Mouse (Mus musculus) thymus, adult 2 months (tissue): Measurements from ENCODE around the gene Rpusd1. TPM values are rescaled to one million over a fixed set of nuclear protein-coding genes. Genes with fewer than 3 reads are reported as not detected.

Source experiments
- DNase-seq: peaks from one replicate; pipeline ENCODE4 v3.0.0; 2021
- H3K27ac ChIP-seq: fragments of 200-500 bp; 2 replicates; pipeline ENCODE4 v1.5.1; 2012; ENCODE audit warnings: low read length, control low read depth; ENCODE audit not compliant: control insufficient read depth, insufficient read depth
- H3K27me3 ChIP-seq: fragments of 200-500 bp; 2 replicates; pipeline ENCODE4 v1.6.1; 2012; ENCODE audit warnings: mild to moderate bottlenecking, low read length, moderate library complexity, mixed read lengths; ENCODE audit not compliant: control insufficient read depth, insufficient read depth
- H3K36me3 ChIP-seq: fragments of 200-500 bp; 2 replicates; pipeline ENCODE4 v1.6.1; 2012; ENCODE audit warnings: mild to moderate bottlenecking, low read length, moderate library complexity; ENCODE audit not compliant: control insufficient read depth, insufficient read depth
- H3K4me1 ChIP-seq: fragments of 200-500 bp; replicated peaks from 2 replicates; pipeline ENCODE4 v1.6.1; 2012; ENCODE audit warnings: low read length; ENCODE audit not compliant: control insufficient read depth, insufficient read depth
- H3K4me3 ChIP-seq: fragments of 200-500 bp; 2 replicates; pipeline ENCODE4 v1.5.1; 2012; ENCODE audit warnings: mild to moderate bottlenecking, low read length, control low read depth, moderate library complexity; ENCODE audit not compliant: control insufficient read depth, insufficient read depth
- CTCF ChIP-seq: fragments of 200-500 bp; IDR thresholded peaks from 2 replicates; pipeline ENCODE4 v1.5.1; 2012; ENCODE audit warnings: mild to moderate bottlenecking, control low read depth, low read length, moderate library complexity, borderline replicate concordance; ENCODE audit not compliant: control insufficient read depth, poor library complexity, insufficient read depth; ENCODE audit errors: extremely low read depth
- POLR2A ChIP-seq: fragments of 200-500 bp; IDR thresholded peaks from 2 replicates; pipeline ENCODE4 v1.6.1; 2012; ENCODE audit warnings: mild to moderate bottlenecking, low read length, control low read depth, moderate library complexity; ENCODE audit not compliant: control insufficient read depth, poor library complexity, insufficient read depth; ENCODE audit errors: extremely low read depth
- WGBS: fragments of 180-500 bp; shearing (Covaris S2); methylation state at CpG from one replicate; pipeline ENCODE4 v1.1.7; 2018; 5-methylcytosine and 5-hydroxymethylcytosine counted together
- polyA plus RNA-seq: library from polyadenylated mRNA; depleted of rRNA; stranded (reverse); fragments of >200 nt; gene quantifications from 2 replicates; pipeline ENCODE4 v1.2.3, GENCODE M21; 2012; rRNA removed

The Rpusd1 gene
- 68.6 and 69.2 TPM in 2 replicates for polyA plus RNA-seq

- WGBS: 2% methylated on average over 37 of the region's 37 CpGs
- H3K27ac ChIP-seq: no peak within 1 kb of the TSS
- H3K4me1 ChIP-seq: peaks cover 16% of the 10 kb centered on the region
- peak; percentile 98 for DNase-seq
- H3K36me3 ChIP-seq: no peaks in the 10 kb centered on the region
- TF ChIP-seq POLR2A (no peak), CTCF (0 out of 2 replicates have a peak, but pooled peaks have one; percentile 50)
- peak within 1 kb of the TSS; percentile 67 for H3K4me3 ChIP-seq
- H3K27me3 ChIP-seq: no peaks in the 10 kb centered on the region
Observed at GRCm38 (mm10) chr17:25727265-25728008, at the start of gene Rpusd1, which contains the start of gene Chtf18. TSS of gene Rpusd1 (plus strand) at chr17:25727670. TSS of gene Chtf18 (minus strand) at chr17:25727419.

GRCm38 (mm10) chr17:25677969-25678368, 49.5 kb upstream of the Rpusd1 start:
- WGBS: 16% methylated on average over 6 of the region's 6 CpGs
- TF ChIP-seq POLR2A (no peak), CTCF (no peak)
- H3K36me3 ChIP-seq: no peaks in the 10 kb centered on the region
- DNase-seq: no peak
- no peaks in the 10 kb centered on the region for H3K27me3 ChIP-seq
- H3K27ac ChIP-seq: no peak overlapping the region
- no peaks in the 10 kb centered on the region for H3K4me1 ChIP-seq
- H3K4me3 ChIP-seq: no peak overlapping the region

- H3K27ac ChIP-seq: no peak overlapping the region
- 16% methylated on average over 5 of the region's 5 CpGs for WGBS
- H3K4me1 ChIP-seq: no peaks in the 10 kb centered on the region
- H3K27me3 ChIP-seq: no peaks in the 10 kb centered on the region
- no peak for TF ChIP-seq POLR2A
- TF ChIP-seq CTCF: no peak
- H3K4me3 ChIP-seq: no peak overlapping the region
- DNase-seq: no peak
- no peaks in the 10 kb centered on the region for H3K36me3 ChIP-seq
Observed at GRCm38 (mm10) chr17:25679818-25680217, 47.7 kb upstream of the Rpusd1 start.

GRCm38 (mm10) chr17:25681636-25682035, 45.8 kb upstream of the Rpusd1 start:
- Histone ChIP-seq H3K4me1 (no peaks in the 10 kb centered on the region), H3K27ac (no peak overlapping the region), H3K4me3 (no peak overlapping the region), H3K27me3 (no peaks in the 10 kb centered on the region), H3K36me3 (no peaks in the 10 kb centered on the region)
- 37% methylated on average over 4 of the region's 4 CpGs for WGBS
- TF ChIP-seq POLR2A (no peak), CTCF (no peak)
- no peak for DNase-seq

GRCm38 (mm10) chr17:25686323-25686722, 41.1 kb upstream of the Rpusd1 start:
- no peak for DNase-seq
- Histone ChIP-seq H3K4me1 (no peaks in the 10 kb centered on the region), H3K27ac (no peak overlapping the region), H3K36me3 (no peaks in the 10 kb centered on the region), H3K4me3 (no peak overlapping the region), H3K27me3 (no peaks in the 10 kb centered on the region)
- TF ChIP-seq POLR2A (no peak), CTCF (no peak)
- 27% methylated on average over 7 of the region's 7 CpGs for WGBS

- no peak for DNase-seq
- Histone ChIP-seq H3K27me3 (no peaks in the 10 kb centered on the region), H3K36me3 (no peaks in the 10 kb centered on the region), H3K4me1 (no peaks in the 10 kb centered on the region), H3K27ac (no peak overlapping the region), H3K4me3 (no peak overlapping the region)
- WGBS: 83% methylated on average over 4 of the region's 4 CpGs
- TF ChIP-seq POLR2A (no peak), CTCF (no peak)
Observed at GRCm38 (mm10) chr17:25688922-25689321, 38.5 kb upstream of the Rpusd1 start.

GRCm38 (mm10) chr17:25696263-25696662, 31.2 kb upstream of the Rpusd1 start:
- Histone ChIP-seq H3K27ac (no peak overlapping the region), H3K4me1 (no peaks in the 10 kb centered on the region), H3K4me3 (no peak overlapping the region), H3K36me3 (no peaks in the 10 kb centered on the region), H3K27me3 (no peaks in the 10 kb centered on the region)
- 26% methylated on average over 1 of the region's 1 CpGs for WGBS
- TF ChIP-seq CTCF (no peak), POLR2A (no peak)
- no peak for DNase-seq
